ENCODE assay signal across 8 mouse cellular contexts in the genomic region with DNA sequence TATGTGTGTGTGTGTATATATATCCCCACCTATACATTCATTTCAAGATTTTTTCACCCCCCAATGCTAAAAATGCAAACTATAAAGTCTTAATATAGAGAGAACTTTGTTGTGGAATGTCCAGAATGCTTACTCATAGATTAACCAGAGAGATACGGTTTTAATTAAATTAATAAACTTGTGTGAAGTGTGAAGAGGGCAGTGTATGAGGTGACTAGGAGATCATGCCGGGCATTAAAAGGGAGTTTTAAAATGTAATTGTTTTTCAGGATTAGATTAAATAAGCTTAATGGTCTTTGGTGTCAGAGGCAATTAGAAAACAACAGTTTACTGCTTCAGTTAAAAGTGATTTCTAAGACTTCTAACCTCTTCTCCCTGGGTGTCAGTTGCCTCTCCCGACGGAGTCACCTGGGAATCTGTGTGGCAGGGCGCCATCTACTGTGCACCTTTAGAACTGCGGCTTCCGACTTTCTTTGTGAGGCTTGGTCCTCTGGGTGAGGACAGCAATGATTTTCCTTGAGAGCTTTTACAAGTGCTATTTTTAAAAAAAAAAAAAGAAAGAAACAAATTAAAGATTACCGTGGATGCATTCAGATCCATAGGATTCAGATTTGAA. TPM values are rescaled to one million over a fixed set of nuclear protein-coding genes. Genes with fewer than 3 reads are reported as not detected.
A peak's percentile ranks its signal among the peaks of the same experiment; 100 is the strongest.
DNase-seq lines count a peak whose midpoint lies in the region; ATAC-seq and TF ChIP-seq lines count a peak whose summit lies in the region.

No protein-coding gene starts in this region.

- H3K27ac ChIP-seq in intestine, postnatal 0 days (ENCODE audit: low read depth, low read length), result no peak overlapping the region
- H3K27ac ChIP-seq in intestine, embryonic 15.5 days, result no peak overlapping the region
- no peak overlapping the region for H3K27ac ChIP-seq in limb, embryonic 11.5 days (replicated peaks; ENCODE audit: low read depth, low read length)
- H3K27ac ChIP-seq in neural tube, embryonic 14.5 days (ENCODE audit: low read depth, low read length), result no peak overlapping the region
- no peak overlapping the region for H3K27ac ChIP-seq in thymus, adult 2 months (ENCODE audit: control insufficient read depth, insufficient read depth, low read length)

- no peaks in the 10 kb centered on the region for H3K36me3 ChIP-seq in intestine, postnatal 0 days (ENCODE audit: control insufficient read depth, insufficient read depth)
- no peaks in the 10 kb centered on the region for H3K36me3 ChIP-seq in intestine, embryonic 15.5 days
- H3K36me3 ChIP-seq in limb, embryonic 11.5 days (ENCODE audit: control insufficient read depth, insufficient read depth, low read length), result no peaks in the 10 kb centered on the region
- no peaks in the 10 kb centered on the region for H3K36me3 ChIP-seq in neural tube, embryonic 14.5 days (ENCODE audit: control insufficient read depth, insufficient read depth, low read length)
- no peaks in the 10 kb centered on the region for H3K36me3 ChIP-seq in thymus, adult 2 months (ENCODE audit: control insufficient read depth, insufficient read depth, low read length)

- peak; percentile 26 for DNase-seq in cerebellum, adult 11-12 months
- peak; percentile 56 for DNase-seq in forelimb bud, embryonic 11.5 days (ENCODE audit: low read depth, low spot score)
- peak; percentile 88 for DNase-seq in limb, embryonic 11.5 days (ENCODE audit: low spot score)
- peak; percentile 53 for DNase-seq in thymus, adult 2 months

- TF ChIP-seq POLR2A in thymus, adult 2 months (IDR thresholded peaks at IDR 0.05; ENCODE audit: control insufficient read depth, extremely low read depth, insufficient read depth, low read length, poor library complexity), result no peak

- TF ChIP-seq CTCF in intestine, postnatal 0 days (IDR thresholded peaks at IDR 0.05; ENCODE audit: low read depth), result peak; percentile 85
- TF ChIP-seq CTCF in thymus, adult 2 months (IDR thresholded peaks at IDR 0.05; ENCODE audit: borderline replicate concordance, control insufficient read depth, extremely low read depth, insufficient read depth, low read length, poor library complexity), result peak; percentile 74; the same call in 1 of the 2 replicates

- no peaks in the 10 kb centered on the region for H3K9me3 ChIP-seq in intestine, postnatal 0 days (ENCODE audit: control insufficient read depth)
- H3K9me3 ChIP-seq in intestine, embryonic 15.5 days, result no peaks in the 10 kb centered on the region
- H3K9me3 ChIP-seq in limb, embryonic 11.5 days (ENCODE audit: control insufficient read depth, low read length), result no peaks in the 10 kb centered on the region
- H3K9me3 ChIP-seq in neural tube, embryonic 14.5 days (ENCODE audit: control insufficient read depth, low read length), result no peaks in the 10 kb centered on the region

- no peak overlapping the region for H3K9ac ChIP-seq in intestine, postnatal 0 days (ENCODE audit: low read depth, low read length)
- no peak overlapping the region for H3K9ac ChIP-seq in intestine, embryonic 15.5 days
- no peak overlapping the region for H3K9ac ChIP-seq in limb, embryonic 11.5 days (ENCODE audit: low read length)
- H3K9ac ChIP-seq in neural tube, embryonic 14.5 days (replicated peaks; ENCODE audit: low read depth, low read length), result no peak overlapping the region

- no peaks in the 10 kb centered on the region for H3K27me3 ChIP-seq in intestine, postnatal 0 days (replicated peaks; ENCODE audit: control insufficient read depth, insufficient read depth, low read length)
- H3K27me3 ChIP-seq in intestine, embryonic 15.5 days (replicated peaks), result no peaks in the 10 kb centered on the region
- H3K27me3 ChIP-seq in limb, embryonic 11.5 days (ENCODE audit: control insufficient read depth, insufficient read depth, low read length), result no peaks in the 10 kb centered on the region
- no peaks in the 10 kb centered on the region for H3K27me3 ChIP-seq in neural tube, embryonic 14.5 days (ENCODE audit: control insufficient read depth, insufficient read depth, low read length)
- H3K27me3 ChIP-seq in thymus, adult 2 months (ENCODE audit: control insufficient read depth, insufficient read depth, low read length), result no peaks in the 10 kb centered on the region

- H3K4me3 ChIP-seq in intestine, postnatal 0 days (ENCODE audit: low read depth, low read length), result no peak overlapping the region
- no peak overlapping the region for H3K4me3 ChIP-seq in intestine, embryonic 15.5 days (replicated peaks)
- no peak overlapping the region for H3K4me3 ChIP-seq in limb, embryonic 11.5 days (ENCODE audit: low read depth, low read length)
- no peak overlapping the region for H3K4me3 ChIP-seq in neural tube, embryonic 14.5 days (ENCODE audit: low read depth, low read length)
- no peak overlapping the region for H3K4me3 ChIP-seq in thymus, adult 2 months (ENCODE audit: control insufficient read depth, insufficient read depth, low read length)

- ATAC-seq in intestine, postnatal 0 days, result no peak
- ATAC-seq in intestine, embryonic 15.5 days, result no peak
- peak; percentile 38 for ATAC-seq in inflammation-experienced regulatory T-cells, adult 6 months
- no peak for ATAC-seq in limb, embryonic 11.5 days (ENCODE audit: insufficient number of reproducible peaks, low FRiP score, low TSS enrichment, low read depth)
- peak; percentile 69; the same call in 1 of the 2 replicates for ATAC-seq in neural tube, embryonic 14.5 days (ENCODE audit: low read depth)

- no peaks in the 10 kb centered on the region for H3K4me1 ChIP-seq in intestine, postnatal 0 days (replicated peaks; ENCODE audit: control insufficient read depth, insufficient read depth, low read length)
- no peaks in the 10 kb centered on the region for H3K4me1 ChIP-seq in intestine, embryonic 15.5 days (replicated peaks)
- H3K4me1 ChIP-seq in limb, embryonic 11.5 days (ENCODE audit: control insufficient read depth, insufficient read depth, low read length), result no peaks in the 10 kb centered on the region
- no peaks in the 10 kb centered on the region for H3K4me1 ChIP-seq in neural tube, embryonic 14.5 days (ENCODE audit: control insufficient read depth, insufficient read depth, low read length)
- H3K4me1 ChIP-seq in thymus, adult 2 months (replicated peaks; ENCODE audit: control insufficient read depth, insufficient read depth, low read length), result no peaks in the 10 kb centered on the region

- WGBS in intestine, postnatal 0 days, result 21% methylated on average over 8 of the region's 8 CpGs
- 20% methylated on average over 8 of the region's 8 CpGs for WGBS in intestine, embryonic 15.5 days
- WGBS in limb, embryonic 11.5 days, result 10% methylated on average over 8 of the region's 8 CpGs
- WGBS in neural tube, embryonic 14.5 days, result 14% methylated on average over 8 of the region's 8 CpGs
- 33% methylated on average over 8 of the region's 8 CpGs for WGBS in thymus, adult 2 months

- H3K4me2 ChIP-seq in intestine, postnatal 0 days (replicated peaks; ENCODE audit: low read depth), result no peak overlapping the region
- no peak overlapping the region for H3K4me2 ChIP-seq in intestine, embryonic 15.5 days (replicated peaks)
- no peak overlapping the region for H3K4me2 ChIP-seq in limb, embryonic 11.5 days (ENCODE audit: low read depth, severe bottlenecking)
- H3K4me2 ChIP-seq in neural tube, embryonic 14.5 days (ENCODE audit: low read depth, low read length), result no peak overlapping the region

RNA-seq across cellular contexts. Expression of a gene that starts 27.4 kb away (rescaled TPM):
- polyA plus RNA-seq in intestine, postnatal 0 days (2015; fragmentation: Nextera tagmentation; extraction: Ambion mirVana), result not detected in 2 replicates
- not detected in 2 replicates for polyA plus RNA-seq in intestine, embryonic 15.5 days (2015; fragmentation: Nextera tagmentation; extraction: Ambion mirVana)
- polyA plus RNA-seq in inflammation-experienced regulatory T-cells, adult 6 months (2017; shearing (Covaris generic)), result not detected
- polyA plus RNA-seq in limb, embryonic 11.5 days (2014; fragmentation: Nextera tagmentation; extraction: Ambion mirVana), result not detected in 2 replicates
- not detected in 2 replicates for polyA plus RNA-seq in neural tube, embryonic 14.5 days (2014; fragmentation: Nextera tagmentation; extraction: Ambion mirVana)
- not detected in 2 replicates for polyA plus RNA-seq in thymus, adult 2 months (2012; rRNA removed)

Comparison
In these comparisons a context has a peak if more than half of its experiments do, and no peak if none do; other contexts are left out.
1. ATAC-seq: peak in inflammation-experienced regulatory T-cells, adult 6 months (single experiment) and neural tube, embryonic 14.5 days (single experiment); none in intestine, postnatal 0 days (single experiment), intestine, embryonic 15.5 days (single experiment) and limb, embryonic 11.5 days (single experiment).
2. DNase-seq: peak in every context shown above with its lines; median percentile 88 in limb, embryonic 11.5 days; 56 in forelimb bud, embryonic 11.5 days; 53 in thymus, adult 2 months; 26 in cerebellum, adult 11-12 months.